Mouse (Mus musculus): ENCODE results near the gene Dok3.

DNA sequence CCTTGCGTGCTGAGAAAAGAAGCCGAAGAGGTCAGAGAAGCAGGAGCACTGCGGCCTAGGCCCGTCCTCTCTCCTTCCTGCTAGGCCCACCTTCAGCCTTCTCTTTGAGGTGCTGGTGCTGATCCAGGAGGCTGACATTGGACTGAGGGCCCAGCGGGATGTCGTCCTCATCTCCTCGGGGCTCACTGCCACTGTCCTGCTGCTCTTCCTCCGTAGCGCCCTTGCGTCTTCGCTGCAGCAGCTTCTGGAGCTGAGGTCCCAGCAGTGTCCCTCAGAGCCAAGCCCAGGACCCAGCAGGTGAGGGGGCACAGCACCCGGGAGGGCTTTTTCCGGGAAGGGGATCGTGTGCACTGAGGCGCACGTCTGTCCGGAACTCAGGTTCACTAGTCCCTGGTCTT lies 6.7 kb upstream of the Dok3 start:
- TF ChIP-seq SRF (IDR thresholded peaks at IDR 0.05; ENCODE audit: control insufficient read depth, insufficient read length, low read depth) (no peak), POLR2A (IDR thresholded peaks at IDR 0.05; ENCODE audit: insufficient read length, low read depth) (no peak), USF1 (IDR thresholded peaks at IDR 0.05; ENCODE audit: low read depth) (no peak), MAX (IDR thresholded peaks at IDR 0.05; ENCODE audit: low read depth) (no peak), CEBPB (IDR thresholded peaks at IDR 0.05; ENCODE audit: insufficient read depth, poor library complexity, severe bottlenecking) (no peak), MYOD1 (IDR thresholded peaks at IDR 0.05; ENCODE audit: control insufficient read depth in 1 of 3, insufficient read length in 2 of 3, low read depth in 2 of 3) (no peak), POLR2AphosphoS2 (IDR thresholded peaks at IDR 0.05; ENCODE audit: insufficient read length, low read depth) (no peak), TCF12 (IDR thresholded peaks at IDR 0.05; ENCODE audit: insufficient read depth, poor library complexity, severe bottlenecking) (no peak)

All from myocyte (in vitro differentiated cells).